Mouse (Mus musculus) urinary bladder, postnatal 10 days (tissue): Measurements from ENCODE around the gene Tcf12.

Experiments
- DNase-seq: peaks from one replicate; pipeline ENCODE4 v3.0.0; 2022; ENCODE audit warnings: low spot score

Gene Tcf12

DNA sequence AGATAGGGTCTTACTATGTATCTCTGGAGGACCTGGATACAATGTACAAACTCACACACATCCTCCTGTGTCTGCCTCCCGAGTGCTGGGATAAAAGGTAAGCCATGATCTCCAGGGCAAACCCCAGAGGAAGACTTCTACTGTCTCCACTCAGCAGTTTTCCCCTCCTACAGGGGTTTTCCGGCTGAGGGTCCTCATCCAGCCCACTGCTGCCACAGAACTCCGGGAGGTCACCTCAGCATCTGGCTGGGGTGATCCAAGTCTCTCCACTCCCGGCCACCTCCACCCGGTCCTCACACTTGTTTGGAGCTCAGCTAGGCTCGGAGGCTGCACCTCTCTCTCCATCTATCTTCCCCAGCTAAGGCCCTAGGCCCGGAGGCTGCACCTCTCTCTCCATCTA lies 308.4 kb downstream of the Tcf12 start:
- no peak for DNase-seq

DNA sequence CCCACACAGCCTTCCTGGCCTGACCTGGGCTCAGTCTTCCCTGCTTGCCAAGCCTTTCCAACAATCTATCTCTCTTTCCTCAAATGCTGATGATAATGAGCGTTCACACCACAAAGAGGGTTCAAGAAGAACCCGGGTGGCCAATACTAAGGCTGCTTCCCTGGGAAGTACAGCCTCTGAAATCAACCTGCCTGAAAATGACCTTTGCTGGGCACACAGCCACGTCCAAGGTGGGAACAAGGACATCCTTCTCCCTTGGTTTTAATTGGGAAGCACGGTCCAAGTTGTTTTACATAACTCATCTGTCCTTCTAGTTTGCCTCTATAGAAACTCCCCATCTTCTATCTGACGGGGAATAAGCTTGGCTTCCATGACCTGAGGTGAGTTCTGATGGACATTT lies 312.1 kb downstream of the Tcf12 start:
- DNase-seq, result no peak

GRCm38 (mm10) chr9:71798176-71798575 lies 313.5 kb downstream of the Tcf12 start:
- DNase-seq, result no peak
